Comparison of ENCODE assay signal across 8 mouse cellular contexts in genomic region chr9:20804266-20805158, GRCm38 (mm10). TPM values are rescaled to one million over a fixed set of nuclear protein-coding genes. Genes with fewer than 3 reads are reported as not detected.
DNase-seq lines count a peak whose midpoint lies in the region.

No protein-coding gene starts in this region.

- peak; percentile 65 for DNase-seq in layer of hippocampus, adult 11-12 months (ENCODE audit: low spot score)
- no peak for DNase-seq in layer of hippocampus, adult 9-10 months (ENCODE audit: low spot score)
- DNase-seq in MN1 (ENCODE audit: low spot score) = peak; percentile 69
- DNase-seq in cerebellum, postnatal 10 days = peak; percentile 71 to 77
- DNase-seq in heart, postnatal 10 days = peak; percentile 60 to 80
- DNase-seq in left cerebral cortex, postnatal 36 days (ENCODE audit: low spot score in 2 of 2) = peak; percentile 47 to 48
- DNase-seq in naive thymus-derived CD4-positive, alpha-beta T cell, adult 2 months (ENCODE audit: low read depth) = peak; percentile 82
- peak; percentile 46 for DNase-seq in thymus, postnatal 25 days

- intact Hi-C loops in heart, postnatal 10 days (cut with DNase I) = loop anchor here (1.0 to 5.0 kb wide), 2 partner anchors 47 to 64 kb away; no protein-coding TSS in a partner anchor
- intact Hi-C loops in left cerebral cortex, postnatal 36 days (cut with DNase I) = loop anchor here (10.0 kb wide), 1 partner anchor 60 kb away; the partner anchor contains the start of gene Olfm2

RNA-seq across cellular contexts. Expression of gene Col5a3, which starts 10.4 kb away (rescaled TPM):
- total RNA-seq in heart, postnatal 10 days (2021) = 10 to 100 TPM; 22.2 to 25.4 TPM
- 1 to 10 TPM; 1.1 to 2.2 TPM for total RNA-seq in left cerebral cortex, postnatal 36 days (2021)

RNA-seq across cellular contexts. Expression of gene Rdh8, which starts 13.8 kb away (rescaled TPM):
- total RNA-seq in heart, postnatal 10 days (2021) = not detected
- total RNA-seq in left cerebral cortex, postnatal 36 days (2021) = not detected

RNA-seq across cellular contexts. Expression of gene Olfm2, which starts 58.4 kb away (rescaled TPM):
- total RNA-seq in heart, postnatal 10 days (2021) = 1 to 10 TPM in 1 of 2 experiments, under 1 TPM in 1; 0.50 to 1.2 TPM
- total RNA-seq in left cerebral cortex, postnatal 36 days (2021) = 100 to 1,000 TPM; 160 to 193 TPM

Comparison
In these comparisons a context has a peak if more than half of its experiments do, and no peak if none do; other contexts are left out.
1. RNA of gene Col5a3, which starts 10.4 kb away (total RNA-seq): 22.2 to 25.4 TPM in heart, postnatal 10 days; 1.1 to 2.2 TPM in left cerebral cortex, postnatal 36 days; every median in the first group is over 4 times any median in the second.
2. RNA of gene Olfm2, which starts 58.4 kb away (total RNA-seq): 160 to 193 TPM in left cerebral cortex, postnatal 36 days; 0.50 to 1.2 TPM in heart, postnatal 10 days; every median in the first group is over 10 times any median in the second.